Mouse (Mus musculus): ENCODE results near the gene Snhg11. TPM values are rescaled to one million over a fixed set of nuclear protein-coding genes. Genes with fewer than 3 reads are reported as not detected.

The Snhg11 gene
- polyA plus RNA-seq (2012): not detected in 2 replicates

- no peak within 1 kb of the TSS for H3K4me3 ChIP-seq (replicated peaks)
Observed at GRCm38 (mm10) chr2:158375443-158376122, at the start of gene Snhg11. Gene Snhg11 (plus strand): TSS chr2:158375638.

GRCm38 (mm10) chr2:158334356-158334755 lies 41.1 kb upstream of the Snhg11 start:
- Histone ChIP-seq H3K4me1 (ENCODE audit: control insufficient read depth) (no peaks in the 10 kb centered on the region), H3K27me3 (ENCODE audit: control insufficient read depth) (no peaks in the 10 kb centered on the region), H3K4me3 (replicated peaks) (no peak overlapping the region), H3K9me3 (ENCODE audit: control insufficient read depth, low read length) (no peaks in the 10 kb centered on the region), H3K36me3 (ENCODE audit: control insufficient read depth) (no peaks in the 10 kb centered on the region)
- TF ChIP-seq GATA1 (IDR thresholded peaks at IDR 0.05; ENCODE audit: low read length) (no peak), TAL1 (IDR thresholded peaks at IDR 0.05; ENCODE audit: low read length) (no peak)

More at GRCm38 (mm10) chr2:158375443-158376122, at the start of gene Snhg11:
- Histone ChIP-seq H3K36me3 (ENCODE audit: control insufficient read depth) (no peaks in the 10 kb centered on the region), H3K9me3 (ENCODE audit: control insufficient read depth, low read length) (no peaks in the 10 kb centered on the region), H3K4me1 (ENCODE audit: control insufficient read depth) (no peaks in the 10 kb centered on the region; the same call in 1 of the 2 replicates), H3K27me3 (ENCODE audit: control insufficient read depth) (peaks cover 47% of the 10 kb centered on the region)
- TF ChIP-seq GATA1 (IDR thresholded peaks at IDR 0.05; ENCODE audit: low read length): no peak
- TF ChIP-seq TAL1 (IDR thresholded peaks at IDR 0.05; ENCODE audit: low read length): no peak

- no peak overlapping the region for H3K4me3 ChIP-seq (replicated peaks)
- H3K4me1 ChIP-seq (ENCODE audit: control insufficient read depth): no peaks in the 10 kb centered on the region
- TF ChIP-seq TAL1 (IDR thresholded peaks at IDR 0.05; ENCODE audit: low read length) (no peak), GATA1 (IDR thresholded peaks at IDR 0.05; ENCODE audit: low read length) (no peak)
- H3K36me3 ChIP-seq (ENCODE audit: control insufficient read depth): no peaks in the 10 kb centered on the region
- H3K9me3 ChIP-seq (ENCODE audit: control insufficient read depth, low read length): no peaks in the 10 kb centered on the region
- no peaks in the 10 kb centered on the region for H3K27me3 ChIP-seq (ENCODE audit: control insufficient read depth)
Observed at GRCm38 (mm10) chr2:158337698-158338097, 37.7 kb upstream of the Snhg11 start.

GRCm38 (mm10) chr2:158339948-158340564 lies 35.4 kb upstream of the Snhg11 start:
- no peaks in the 10 kb centered on the region for H3K9me3 ChIP-seq (ENCODE audit: control insufficient read depth, low read length)

GRCm38 (mm10) chr2:158341324-158341723 lies 34.1 kb upstream of the Snhg11 start:
- H3K4me1 ChIP-seq (ENCODE audit: control insufficient read depth): no peaks in the 10 kb centered on the region
- no peaks in the 10 kb centered on the region for H3K36me3 ChIP-seq (ENCODE audit: control insufficient read depth)
- H3K4me3 ChIP-seq (replicated peaks): no peak overlapping the region
- no peaks in the 10 kb centered on the region for H3K9me3 ChIP-seq (ENCODE audit: control insufficient read depth, low read length)
- H3K27me3 ChIP-seq (ENCODE audit: control insufficient read depth): no peaks in the 10 kb centered on the region; the same call in 1 of the 2 replicates
- no peak for TF ChIP-seq GATA1 (IDR thresholded peaks at IDR 0.05; ENCODE audit: low read length)
- TF ChIP-seq TAL1 (IDR thresholded peaks at IDR 0.05; ENCODE audit: low read length): no peak

More at GRCm38 (mm10) chr2:158339948-158340564, 35.4 kb upstream of the Snhg11 start:
- no peak for TF ChIP-seq GATA1 (IDR thresholded peaks at IDR 0.05; ENCODE audit: low read length)
- TF ChIP-seq TAL1 (IDR thresholded peaks at IDR 0.05; ENCODE audit: low read length): no peak
- Histone ChIP-seq H3K36me3 (ENCODE audit: control insufficient read depth) (no peaks in the 10 kb centered on the region), H3K4me1 (ENCODE audit: control insufficient read depth) (no peaks in the 10 kb centered on the region), H3K27me3 (ENCODE audit: control insufficient read depth) (no peaks in the 10 kb centered on the region), H3K4me3 (replicated peaks) (no peak overlapping the region)

- H3K36me3 ChIP-seq (ENCODE audit: control insufficient read depth): no peaks in the 10 kb centered on the region
- no peaks in the 10 kb centered on the region for H3K9me3 ChIP-seq (ENCODE audit: control insufficient read depth, low read length)
- no peak for TF ChIP-seq GATA1 (IDR thresholded peaks at IDR 0.05; ENCODE audit: low read length)
- no peak for TF ChIP-seq TAL1 (IDR thresholded peaks at IDR 0.05; ENCODE audit: low read length)
- no peaks in the 10 kb centered on the region for H3K4me1 ChIP-seq (ENCODE audit: control insufficient read depth)
- no peak overlapping the region for H3K4me3 ChIP-seq (replicated peaks)
- no peaks in the 10 kb centered on the region; the same call in 1 of the 2 replicates for H3K27me3 ChIP-seq (ENCODE audit: control insufficient read depth)
Observed at GRCm38 (mm10) chr2:158343495-158343894, 31.9 kb upstream of the Snhg11 start.

GRCm38 (mm10) chr2:158346467-158346866 lies 29.0 kb upstream of the Snhg11 start:
- no peak overlapping the region for H3K4me3 ChIP-seq (replicated peaks)
- no peaks in the 10 kb centered on the region for H3K36me3 ChIP-seq (ENCODE audit: control insufficient read depth)
- no peak for TF ChIP-seq GATA1 (IDR thresholded peaks at IDR 0.05; ENCODE audit: low read length)
- no peak for TF ChIP-seq TAL1 (IDR thresholded peaks at IDR 0.05; ENCODE audit: low read length)
- no peaks in the 10 kb centered on the region; the same call in 1 of the 2 replicates for H3K27me3 ChIP-seq (ENCODE audit: control insufficient read depth)
- H3K4me1 ChIP-seq (ENCODE audit: control insufficient read depth): no peaks in the 10 kb centered on the region
- no peaks in the 10 kb centered on the region for H3K9me3 ChIP-seq (ENCODE audit: control insufficient read depth, low read length)

GRCm38 (mm10) chr2:158347868-158348267 lies 27.6 kb upstream of the Snhg11 start:
- no peaks in the 10 kb centered on the region for H3K4me1 ChIP-seq (ENCODE audit: control insufficient read depth)
- no peaks in the 10 kb centered on the region; the same call in 1 of the 2 replicates for H3K27me3 ChIP-seq (ENCODE audit: control insufficient read depth)
- no peaks in the 10 kb centered on the region for H3K36me3 ChIP-seq (ENCODE audit: control insufficient read depth)
- no peak overlapping the region for H3K4me3 ChIP-seq (replicated peaks)
- TF ChIP-seq GATA1 (IDR thresholded peaks at IDR 0.05; ENCODE audit: low read length) (no peak), TAL1 (IDR thresholded peaks at IDR 0.05; ENCODE audit: low read length) (no peak)
- H3K9me3 ChIP-seq (ENCODE audit: control insufficient read depth, low read length): no peaks in the 10 kb centered on the region

- H3K4me1 ChIP-seq (ENCODE audit: control insufficient read depth): peaks cover 3% of the 10 kb centered on the region; the same call in 1 of the 2 replicates
- H3K36me3 ChIP-seq (ENCODE audit: control insufficient read depth): peaks cover 37% of the 10 kb centered on the region
- no peaks in the 10 kb centered on the region for H3K27me3 ChIP-seq (ENCODE audit: control insufficient read depth)
- no peaks in the 10 kb centered on the region for H3K9me3 ChIP-seq (ENCODE audit: control insufficient read depth, low read length)
- TF ChIP-seq GATA1 (IDR thresholded peaks at IDR 0.05; ENCODE audit: low read length) (no peak), TAL1 (IDR thresholded peaks at IDR 0.05; ENCODE audit: low read length) (no peak)
- no peak overlapping the region for H3K4me3 ChIP-seq (replicated peaks)
Observed at GRCm38 (mm10) chr2:158352801-158353520, 22.5 kb upstream of the Snhg11 start.
